Mouse (Mus musculus): ENCODE data around the gene Tspan9. TPM values are rescaled to one million over a fixed set of nuclear protein-coding genes. Genes with fewer than 3 reads are reported as not detected.

Tspan9 gene
- total and polyA plus RNA-seq, 2 experiments, result 23.2 to 40.0 TPM

- TF ChIP-seq CTCF (IDR thresholded peaks at IDR 0.05; ENCODE audit: low read depth, low read length) (no peak), POLR2A (IDR thresholded peaks at IDR 0.05; ENCODE audit: extremely low read depth, insufficient read depth, low read length) (no peak)
- Histone ChIP-seq H3K4me1 (ENCODE audit: control insufficient read depth, insufficient read depth, low read length) (no peaks in the 10 kb centered on the region), H3K9ac (ENCODE audit: low read depth, low read length) (no peak overlapping the region), H3K4me3 (ENCODE audit: insufficient read depth, low read depth, low read length) (no peak overlapping the region), H3K36me3 (ENCODE audit: control insufficient read depth, insufficient read depth, low read length) (no peaks in the 10 kb centered on the region), H3K27me3 (ENCODE audit: control insufficient read depth, insufficient read depth, low read length) (no peaks in the 10 kb centered on the region), H3K27ac (replicated peaks; ENCODE audit: insufficient read depth, low read depth, low read length) (no peak overlapping the region), H3K79me2 (ENCODE audit: control insufficient read depth, insufficient read depth, low read length) (no peaks in the 10 kb centered on the region)
- no peak for DNase-seq (ENCODE audit: extremely low read depth, low read depth, low spot score)
- 96% methylated on average over 20 of the region's 20 CpGs for WGBS
Observed at GRCm38 (mm10) chr6:127978941-127979340, 164.5 kb downstream of the Tspan9 start.

- DNase-seq (ENCODE audit: extremely low read depth, low read depth, low spot score), result no peak
- Histone ChIP-seq H3K4me3 (ENCODE audit: insufficient read depth, low read depth, low read length) (no peak overlapping the region), H3K4me1 (ENCODE audit: control insufficient read depth, insufficient read depth, low read length) (no peaks in the 10 kb centered on the region), H3K9ac (ENCODE audit: low read depth, low read length) (no peak overlapping the region), H3K36me3 (ENCODE audit: control insufficient read depth, insufficient read depth, low read length) (no peaks in the 10 kb centered on the region), H3K79me2 (ENCODE audit: control insufficient read depth, insufficient read depth, low read length) (no peaks in the 10 kb centered on the region), H3K27ac (replicated peaks; ENCODE audit: insufficient read depth, low read depth, low read length) (no peak overlapping the region), H3K27me3 (ENCODE audit: control insufficient read depth, insufficient read depth, low read length) (no peaks in the 10 kb centered on the region)
- TF ChIP-seq POLR2A (IDR thresholded peaks at IDR 0.05; ENCODE audit: extremely low read depth, insufficient read depth, low read length) (no peak), CTCF (IDR thresholded peaks at IDR 0.05; ENCODE audit: low read depth, low read length) (no peak)
- 88% methylated on average over 6 of the region's 6 CpGs for WGBS
Observed at GRCm38 (mm10) chr6:127976695-127977094, 166.7 kb downstream of the Tspan9 start.

- H3K4me3 ChIP-seq (ENCODE audit: insufficient read depth, low read depth, low read length), result no peak overlapping the region
- H3K79me2 ChIP-seq (ENCODE audit: control insufficient read depth, insufficient read depth, low read length), result no peaks in the 10 kb centered on the region
- no peaks in the 10 kb centered on the region for H3K36me3 ChIP-seq (ENCODE audit: control insufficient read depth, insufficient read depth, low read length)
- WGBS, result 92% methylated on average over 9 of the region's 9 CpGs
- no peak for TF ChIP-seq CTCF (IDR thresholded peaks at IDR 0.05; ENCODE audit: low read depth, low read length)
- no peak for TF ChIP-seq POLR2A (IDR thresholded peaks at IDR 0.05; ENCODE audit: extremely low read depth, insufficient read depth, low read length)
- no peaks in the 10 kb centered on the region for H3K4me1 ChIP-seq (ENCODE audit: control insufficient read depth, insufficient read depth, low read length)
- no peak overlapping the region for H3K9ac ChIP-seq (ENCODE audit: low read depth, low read length)
- H3K27ac ChIP-seq (replicated peaks; ENCODE audit: insufficient read depth, low read depth, low read length), result no peak overlapping the region
- DNase-seq (ENCODE audit: extremely low read depth, low read depth, low spot score), result no peak
- H3K27me3 ChIP-seq (ENCODE audit: control insufficient read depth, insufficient read depth, low read length), result no peaks in the 10 kb centered on the region
Observed at GRCm38 (mm10) chr6:127974000-127974399, 169.4 kb downstream of the Tspan9 start.

DNA sequence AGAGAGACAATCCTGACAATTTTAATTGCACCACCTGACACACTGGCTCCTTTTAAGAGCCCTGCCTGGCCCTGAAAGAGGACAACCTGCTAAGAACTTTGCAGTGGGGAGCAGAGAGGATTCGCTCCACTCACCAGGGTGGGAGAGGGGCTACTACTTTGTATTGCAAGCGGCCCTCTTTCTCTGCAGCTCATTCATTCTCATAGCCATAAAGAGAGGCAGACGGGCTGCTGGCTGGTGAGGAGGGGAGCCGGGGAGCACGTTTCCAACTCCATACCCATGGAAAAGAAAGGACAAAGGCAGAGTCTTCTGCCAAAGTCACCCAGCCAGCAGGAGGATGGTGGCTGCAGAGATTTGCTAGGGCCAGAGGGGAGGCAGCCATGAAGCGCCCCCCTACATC lies 169.8 kb downstream of the Tspan9 start:
- 89% methylated on average over 6 of the region's 6 CpGs for WGBS
- H3K9ac ChIP-seq (ENCODE audit: low read depth, low read length), result no peak overlapping the region
- TF ChIP-seq CTCF (IDR thresholded peaks at IDR 0.05; ENCODE audit: low read depth, low read length) (no peak), POLR2A (IDR thresholded peaks at IDR 0.05; ENCODE audit: extremely low read depth, insufficient read depth, low read length) (no peak)

GRCm38 (mm10) chr6:127971931-127972330 lies 171.5 kb downstream of the Tspan9 start:
- H3K79me2 ChIP-seq (ENCODE audit: control insufficient read depth, insufficient read depth, low read length), result no peaks in the 10 kb centered on the region
- TF ChIP-seq CTCF (IDR thresholded peaks at IDR 0.05; ENCODE audit: low read depth, low read length) (no peak), POLR2A (IDR thresholded peaks at IDR 0.05; ENCODE audit: extremely low read depth, insufficient read depth, low read length) (no peak)
- WGBS, result 85% methylated on average over 5 of the region's 5 CpGs

More for the DNA sequence above, 169.8 kb downstream of the Tspan9 start:
- Histone ChIP-seq H3K27me3 (ENCODE audit: control insufficient read depth, insufficient read depth, low read length) (no peaks in the 10 kb centered on the region), H3K27ac (replicated peaks; ENCODE audit: insufficient read depth, low read depth, low read length) (no peak overlapping the region), H3K79me2 (ENCODE audit: control insufficient read depth, insufficient read depth, low read length) (no peaks in the 10 kb centered on the region), H3K4me3 (ENCODE audit: insufficient read depth, low read depth, low read length) (no peak overlapping the region), H3K36me3 (ENCODE audit: control insufficient read depth, insufficient read depth, low read length) (no peaks in the 10 kb centered on the region), H3K4me1 (ENCODE audit: control insufficient read depth, insufficient read depth, low read length) (no peaks in the 10 kb centered on the region)
- no peak for DNase-seq (ENCODE audit: extremely low read depth, low read depth, low spot score)

DNA sequence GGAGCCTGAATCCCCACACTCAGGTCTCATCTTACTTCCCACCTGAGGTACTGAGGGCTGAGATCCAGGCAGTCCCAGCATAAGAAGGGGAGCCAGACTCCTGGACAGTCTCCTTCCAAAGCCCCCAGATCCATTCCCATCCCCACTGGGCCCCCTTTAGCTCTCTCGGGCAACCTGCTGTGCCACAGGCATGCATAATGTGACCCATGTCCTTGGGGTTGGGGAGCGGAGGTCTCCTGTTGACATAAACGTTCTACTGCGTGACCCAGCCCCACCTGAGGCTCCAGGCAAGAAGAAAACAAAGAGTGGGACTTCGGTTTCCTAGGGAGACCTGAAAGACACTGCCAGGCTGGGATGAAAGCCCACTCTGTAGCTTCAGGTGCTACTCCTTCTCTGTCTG lies 172.5 kb downstream of the Tspan9 start:
- Histone ChIP-seq H3K79me2 (ENCODE audit: control insufficient read depth, insufficient read depth, low read length) (no peaks in the 10 kb centered on the region), H3K9ac (ENCODE audit: low read depth, low read length) (no peak overlapping the region), H3K4me3 (ENCODE audit: insufficient read depth, low read depth, low read length) (no peak overlapping the region), H3K36me3 (ENCODE audit: control insufficient read depth, insufficient read depth, low read length) (no peaks in the 10 kb centered on the region), H3K27me3 (ENCODE audit: control insufficient read depth, insufficient read depth, low read length) (no peaks in the 10 kb centered on the region), H3K27ac (replicated peaks; ENCODE audit: insufficient read depth, low read depth, low read length) (no peak overlapping the region), H3K4me1 (ENCODE audit: control insufficient read depth, insufficient read depth, low read length) (no peaks in the 10 kb centered on the region)
- WGBS, result 83% methylated on average over 5 of the region's 5 CpGs
- no peak for DNase-seq (ENCODE audit: extremely low read depth, low read depth, low spot score)
- TF ChIP-seq POLR2A (IDR thresholded peaks at IDR 0.05; ENCODE audit: extremely low read depth, insufficient read depth, low read length) (no peak), CTCF (IDR thresholded peaks at IDR 0.05; ENCODE audit: low read depth, low read length) (no peak)

More at GRCm38 (mm10) chr6:127971931-127972330, 171.5 kb downstream of the Tspan9 start:
- Histone ChIP-seq H3K4me3 (ENCODE audit: insufficient read depth, low read depth, low read length) (no peak overlapping the region), H3K27ac (replicated peaks; ENCODE audit: insufficient read depth, low read depth, low read length) (no peak overlapping the region), H3K9ac (ENCODE audit: low read depth, low read length) (no peak overlapping the region), H3K4me1 (ENCODE audit: control insufficient read depth, insufficient read depth, low read length) (no peaks in the 10 kb centered on the region), H3K27me3 (ENCODE audit: control insufficient read depth, insufficient read depth, low read length) (no peaks in the 10 kb centered on the region), H3K36me3 (ENCODE audit: control insufficient read depth, insufficient read depth, low read length) (no peaks in the 10 kb centered on the region)
- DNase-seq (ENCODE audit: extremely low read depth, low read depth, low spot score), result no peak
